Mouse (Mus musculus) lung, postnatal 0 days (tissue): ENCODE results near the gene Zdhhc14.
A peak's percentile ranks its signal among the peaks of the same experiment; 100 is the strongest.

Experiments used
- CTCF ChIP-seq: IDR thresholded peaks from 2 replicates; pipeline ENCODE4 v1.5.1; 2016; ENCODE audit warnings: antibody characterized with exemption, mild to moderate bottlenecking
- EP300 ChIP-seq: IDR thresholded peaks from 2 replicates; pipeline ENCODE4 v1.6.1; 2016; ENCODE audit warnings: antibody characterized with exemption, mild to moderate bottlenecking, control low read depth

- TF ChIP-seq CTCF (0 out of 2 replicates have a peak, but pooled peaks have one; percentile 1), EP300 (no peak)
Observed at GRCm38 (mm10) chr17:5596490-5596889, 104.1 kb downstream of the Zdhhc14 start.
